Comparison of ENCODE assay signal across 8 mouse cellular contexts in the genomic region with DNA sequence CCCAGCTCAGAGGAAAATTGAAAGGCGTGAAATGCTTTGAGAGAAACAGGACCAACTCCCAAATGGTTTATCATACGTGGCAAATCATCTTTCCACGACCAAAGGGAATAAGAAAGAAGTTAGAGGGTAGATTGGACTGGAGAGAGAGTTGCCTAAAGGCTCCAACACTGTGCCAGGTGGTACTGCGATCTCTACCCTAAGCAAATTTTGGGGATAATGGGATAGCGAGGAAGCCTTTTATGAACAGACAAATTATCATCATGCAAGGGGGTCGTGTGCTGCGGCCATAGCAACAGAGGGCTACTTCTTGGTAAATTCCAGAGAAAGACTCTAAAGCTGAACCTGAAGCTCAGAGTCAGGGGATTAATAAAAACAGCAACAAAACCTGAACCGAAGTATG. TPM values are rescaled to one million over a fixed set of nuclear protein-coding genes. Genes with fewer than 3 reads are reported as not detected.
DNase-seq lines count a peak whose midpoint lies in the region; ATAC-seq and TF ChIP-seq lines count a peak whose summit lies in the region.

No protein-coding gene starts in this region.

- H3K36me3 ChIP-seq in heart, embryonic 12.5 days = peaks cover 10% of the 10 kb centered on the region
- peaks cover 0 to 49% of the 10 kb centered on the region in 2 experiments; a peak in 2 of 4 replicates for H3K36me3 ChIP-seq in MEL (ENCODE audit: control insufficient read depth in 1 of 2, insufficient read depth in 2 of 2, low read length in 2 of 2)
- H3K36me3 ChIP-seq in forebrain, postnatal 0 days (ENCODE audit: insufficient read depth) = no peaks in the 10 kb centered on the region
- H3K36me3 ChIP-seq in liver, embryonic 15.5 days (replicated peaks) = no peaks in the 10 kb centered on the region

- ATAC-seq in heart, embryonic 12.5 days (ENCODE audit: insufficient number of reproducible peaks, low FRiP score) = no peak
- no peak for ATAC-seq in forebrain, postnatal 0 days
- no peak for ATAC-seq in liver, embryonic 15.5 days (ENCODE audit: insufficient read depth)
- no peak for ATAC-seq in megakaryocyte progenitor cell, adult 5-6 weeks (replicated peaks; ENCODE audit: poor library complexity)

- intact Hi-C loops in heart, postnatal 14 days (cut with DNase I) = no loop called here

- 39% methylated on average over 8 of the region's 8 CpGs for WGBS in heart, embryonic 12.5 days
- WGBS in forebrain, postnatal 0 days = 19% methylated on average over 8 of the region's 8 CpGs
- 44% methylated on average over 8 of the region's 8 CpGs for WGBS in liver, embryonic 15.5 days (ENCODE audit: insufficient replicate concordance)

- TF ChIP-seq RAD21 in MEL (IDR thresholded peaks at IDR 0.05; ENCODE audit: low read depth, low read length) = no peak

- H3K9me3 ChIP-seq in heart, embryonic 12.5 days (replicated peaks) = no peaks in the 10 kb centered on the region
- H3K9me3 ChIP-seq in MEL (replicated peaks; ENCODE audit: insufficient read depth, low read length) = no peaks in the 10 kb centered on the region
- no peaks in the 10 kb centered on the region for H3K9me3 ChIP-seq in forebrain, postnatal 0 days (ENCODE audit: low read length)
- no peaks in the 10 kb centered on the region for H3K9me3 ChIP-seq in liver, embryonic 15.5 days (replicated peaks)

- H3K9ac ChIP-seq in heart, embryonic 12.5 days = peak overlapping the region; percentile 72; the same call in 1 of the 2 replicates
- H3K9ac ChIP-seq in MEL (ENCODE audit: control insufficient read depth, low read depth, low read length, poor library complexity, severe bottlenecking) = peak overlapping the region; percentile 39
- H3K9ac ChIP-seq in forebrain, postnatal 0 days = 0 out of 2 replicates have a peak overlapping the region, but pooled peaks have one; percentile 2
- no peak overlapping the region for H3K9ac ChIP-seq in liver, embryonic 15.5 days

- peak overlapping the region; percentile 75 for H3K4me2 ChIP-seq in heart, embryonic 12.5 days
- H3K4me2 ChIP-seq in forebrain, postnatal 0 days (ENCODE audit: low read depth) = peak overlapping the region; percentile 99
- peak overlapping the region; percentile 90 for H3K4me2 ChIP-seq in liver, embryonic 15.5 days

- no peak for DNase-seq in heart, postnatal 14 days
- peak; percentile 41 for DNase-seq in MEL (ENCODE audit: low read depth, low spot score)
- no peak for DNase-seq in forebrain, postnatal 0 days
- no peak for DNase-seq in right cerebral cortex, adult 2 months (ENCODE audit: low spot score in 2 of 2)
- DNase-seq in thymus, postnatal 25 days = no peak

- TF ChIP-seq POLR2A in MEL (IDR thresholded peaks at IDR 0.05; ENCODE audit: control insufficient read depth in 1 of 2, insufficient read depth in 1 of 2, low read depth in 1 of 2, low read length in 2 of 2, poor library complexity in 1 of 2) = no peak

- H3K79me2 ChIP-seq in MEL (ENCODE audit: control insufficient read depth, insufficient read depth, low read length, poor library complexity) = peaks cover 4% of the 10 kb centered on the region; the same call in 1 of the 2 replicates

- peak overlapping the region; percentile 69 for H3K4me3 ChIP-seq in heart, embryonic 12.5 days
- H3K4me3 ChIP-seq in MEL (ENCODE audit: control insufficient read depth in 1 of 2, insufficient read depth in 1 of 2, low read depth in 2 of 2, low read length in 2 of 2) = peak overlapping the region; percentile 61 to 99
- peak overlapping the region; percentile 54 for H3K4me3 ChIP-seq in forebrain, postnatal 0 days (ENCODE audit: low read depth, low read length)
- peak overlapping the region; percentile 59 for H3K4me3 ChIP-seq in liver, embryonic 15.5 days (replicated peaks)

- H3K27ac ChIP-seq in heart, embryonic 12.5 days (ENCODE audit: poor library complexity, severe bottlenecking) = no peak overlapping the region
- peak overlapping the region; percentile 16; the same call in 1 of the 2 replicates for H3K27ac ChIP-seq in MEL (ENCODE audit: control insufficient read depth, low read depth, low read length)
- H3K27ac ChIP-seq in forebrain, postnatal 0 days (ENCODE audit: low read depth, low read length) = no peak overlapping the region
- H3K27ac ChIP-seq in liver, embryonic 15.5 days (replicated peaks) = no peak overlapping the region

- no peak for TF ChIP-seq EP300 in MEL (IDR thresholded peaks at IDR 0.05; ENCODE audit: low read depth in 1 of 2, low read length in 2 of 2)

- H3K4me1 ChIP-seq in heart, embryonic 12.5 days (replicated peaks) = peaks cover 78% of the 10 kb centered on the region
- H3K4me1 ChIP-seq in MEL (ENCODE audit: control insufficient read depth in 1 of 2, insufficient read depth in 2 of 2, low read length in 2 of 2) = peaks cover 33 to 55% of the 10 kb centered on the region in 2 experiments
- no peaks in the 10 kb centered on the region for H3K4me1 ChIP-seq in forebrain, postnatal 0 days (ENCODE audit: insufficient read depth)
- H3K4me1 ChIP-seq in liver, embryonic 15.5 days (replicated peaks) = peaks cover 21% of the 10 kb centered on the region

- TF ChIP-seq CTCF in MEL (IDR thresholded peaks at IDR 0.05 in 2 of 3, conservative IDR thresholded peaks at IDR 0.05 in 1 of 3; ENCODE audit: control insufficient read depth in 1 of 3, insufficient read depth in 1 of 3, low read depth in 2 of 3, low read length in 3 of 3, poor library complexity in 1 of 3, severe bottlenecking in 1 of 3) = no peak
- TF ChIP-seq CTCF in forebrain, postnatal 0 days (IDR thresholded peaks at IDR 0.05; ENCODE audit: low read depth) = 0 out of 2 replicates have a peak, but pooled peaks have one; percentile 1

- no peaks in the 10 kb centered on the region for H3K27me3 ChIP-seq in heart, embryonic 12.5 days (replicated peaks)
- H3K27me3 ChIP-seq in MEL (ENCODE audit: control insufficient read depth in 1 of 2, insufficient read depth in 2 of 2, low read length in 2 of 2) = no peaks in the 10 kb centered on the region
- no peaks in the 10 kb centered on the region for H3K27me3 ChIP-seq in forebrain, postnatal 0 days (ENCODE audit: insufficient read depth, low read length)
- H3K27me3 ChIP-seq in liver, embryonic 15.5 days = peaks cover 36% of the 10 kb centered on the region

TF ChIP-seq in MEL, 35 proteins besides CTCF, POLR2A, EP300 and RAD21:
- TF ChIP-seq MAZ (IDR thresholded peaks at IDR 0.05; ENCODE audit: low read depth, low read length) (no peak), ZMIZ1 (IDR thresholded peaks at IDR 0.05; ENCODE audit: low read depth, low read length) (no peak), MXI1 (IDR thresholded peaks at IDR 0.05; ENCODE audit: low read depth, low read length) (no peak), TBP (IDR thresholded peaks at IDR 0.05; ENCODE audit: low read depth, low read length) (no peak), RCOR1 (IDR thresholded peaks at IDR 0.05; ENCODE audit: low read depth, low read length) (no peak), ZKSCAN1 (IDR thresholded peaks at IDR 0.05; ENCODE audit: low read depth, low read length) (no peak), TAL1 (IDR thresholded peaks at IDR 0.05; ENCODE audit: low read length) (no peak), USF1 (IDR thresholded peaks at IDR 0.05; ENCODE audit: low read depth, low read length) (no peak), CHD2 (IDR thresholded peaks at IDR 0.05; ENCODE audit: low read length) (no peak), HCFC1 (IDR thresholded peaks at IDR 0.05; ENCODE audit: low read depth, low read length) (no peak), MEF2A (IDR thresholded peaks at IDR 0.05; ENCODE audit: extremely low read depth, insufficient replicate concordance, low read depth, low read length, poor library complexity, severe bottlenecking) (no peak), SMC3 (IDR thresholded peaks at IDR 0.05; ENCODE audit: low read depth, low read length) (no peak), NELFE (IDR thresholded peaks at IDR 0.05; ENCODE audit: low read depth, low read length) (no peak)

RNA-seq across cellular contexts. Expression of gene Hopx, which starts 21.0 kb away (rescaled TPM):
- polyA plus RNA-seq in heart, embryonic 12.5 days (2016; fragmentation: Nextera tagmentation; extraction: Ambion mirVana) = 14.4 and 14.6 TPM in 2 replicates
- 100 to 1,000 TPM; 496 to 513 TPM for total RNA-seq in heart, postnatal 14 days (2021)
- total RNA-seq in MEL (2012; rRNA removed) = 42.3 and 43.4 TPM in 2 replicates
- polyA plus RNA-seq in MEL (2012; ENCODE audit: insufficient read depth in 1 of 2, insufficient read length in 2 of 2, low read depth in 1 of 2, low replicate concordance in 2 of 2, missing spikeins in 1 of 2) = 10 to 100 TPM in 1 of 2 experiments, not detected in 1; 26.8 TPM
- total RNA-seq in forebrain, postnatal 0 days (2014; rRNA removed) = 26.1 and 28.1 TPM in 2 replicates
- 2.7 and 2.8 TPM in 2 replicates for polyA plus RNA-seq in forebrain, postnatal 0 days (2015; fragmentation: Nextera tagmentation; extraction: Ambion mirVana)
- polyA plus RNA-seq in liver, embryonic 15.5 days (2015; fragmentation: Nextera tagmentation; extraction: Ambion mirVana) = 0.13 and 0.28 TPM in 2 replicates
- total RNA-seq in megakaryocyte progenitor cell, adult 5-6 weeks (2015) = 5.5 TPM in 2 replicates
- 1.5 and 3.2 TPM in 2 replicates for total RNA-seq in megakaryocyte progenitor cell, adult 5-6 weeks (2017)

Comparison
In these comparisons a context has a peak if more than half of its experiments do, and no peak if none do; other contexts are left out.
1. RNA of gene Hopx, which starts 21.0 kb away (total RNA-seq): 496 to 513 TPM in heart, postnatal 14 days; 42.3 to 43.4 TPM in MEL, 26.1 to 28.1 TPM in forebrain, postnatal 0 days and 1.5 to 5.5 TPM in megakaryocyte progenitor cell, adult 5-6 weeks; every median in the first group is over 10 times any median in the second.
2. Peak in every context shown above with its lines, with median percentiles within 50 percentile points of each other: H3K4me2 ChIP-seq and H3K4me3 ChIP-seq.